Comparison of ENCODE assay signal across 9 mouse cellular contexts in genomic region chr1:158147525-158147924, GRCm38 (mm10).
DNase-seq lines count a peak whose midpoint lies in the region; ATAC-seq lines count a peak whose summit lies in the region.
"Had no signal": no experiment of that assay in that cellular context is flagged by ENCODE, and none has a peak within 500 bp of the region (broad histone marks: within the 10 kb centered on the region; RNA-seq: fewer than 3 reads in every experiment).

No protein-coding gene starts in this region.

- H3K27ac ChIP-seq in neural tube, embryonic 12.5 days = no peak overlapping the region
- no peak overlapping the region for H3K27ac ChIP-seq in neural tube, embryonic 15.5 days (replicated peaks)
- H3K27ac ChIP-seq: limb, embryonic 12.5 days had no signal

- no peaks in the 10 kb centered on the region for H3K27me3 ChIP-seq in neural tube, embryonic 12.5 days (replicated peaks)
- H3K27me3 ChIP-seq in neural tube, embryonic 15.5 days (replicated peaks) = no peaks in the 10 kb centered on the region
- H3K27me3 ChIP-seq: limb, embryonic 12.5 days had no signal

- H3K9ac ChIP-seq in neural tube, embryonic 12.5 days = no peak overlapping the region
- no peak overlapping the region for H3K9ac ChIP-seq in neural tube, embryonic 15.5 days (replicated peaks)
- H3K9ac ChIP-seq: limb, embryonic 12.5 days had no signal

- H3K4me2 ChIP-seq in neural tube, embryonic 12.5 days (replicated peaks) = no peak overlapping the region
- H3K4me2 ChIP-seq in neural tube, embryonic 15.5 days = no peak overlapping the region
- H3K4me2 ChIP-seq: limb, embryonic 12.5 days had no signal

- peak; percentile 4 to 15 for DNase-seq in cerebellum, adult 18-20 months
- no peak for DNase-seq in cerebellum, adult 11-12 months
- DNase-seq in gonadal fat pad, adult 2 months (ENCODE audit: low read depth) = peak; percentile 12
- DNase-seq in retina, embryonic 14.5 days (ENCODE audit: low spot score) = peak; percentile 59
- DNase-seq in spleen, adult 18-20 months = no peak

- H3K4me1 ChIP-seq in neural tube, embryonic 12.5 days = 0 out of 2 replicates have a peak, but pooled peaks cover 3% of the 10 kb centered on the region
- H3K4me1 ChIP-seq in neural tube, embryonic 15.5 days = peaks cover 13% of the 10 kb centered on the region; the same call in 1 of the 2 replicates

- no peaks in the 10 kb centered on the region for H3K9me3 ChIP-seq in neural tube, embryonic 12.5 days
- H3K9me3 ChIP-seq in neural tube, embryonic 15.5 days (replicated peaks) = no peaks in the 10 kb centered on the region
- H3K9me3 ChIP-seq: limb, embryonic 12.5 days had no signal

- no peaks in the 10 kb centered on the region for H3K36me3 ChIP-seq in neural tube, embryonic 12.5 days
- H3K36me3 ChIP-seq in neural tube, embryonic 15.5 days = no peaks in the 10 kb centered on the region
- H3K36me3 ChIP-seq: limb, embryonic 12.5 days had no signal

- H3K4me3 ChIP-seq in neural tube, embryonic 12.5 days = no peak overlapping the region
- no peak overlapping the region for H3K4me3 ChIP-seq in neural tube, embryonic 15.5 days (replicated peaks)
- H3K4me3 ChIP-seq: limb, embryonic 12.5 days had no signal

- 12% methylated on average over 3 of the region's 3 CpGs for WGBS in neural tube, embryonic 12.5 days
- 5% methylated on average over 3 of the region's 3 CpGs for WGBS in neural tube, embryonic 15.5 days

- peak; percentile 61; the same call in 1 of the 2 replicates for ATAC-seq in neural tube, embryonic 12.5 days (ENCODE audit: low FRiP score, low read depth)
- no peak for ATAC-seq in neural tube, embryonic 15.5 days (ENCODE audit: low FRiP score)
- ATAC-seq in erythroblast, adult 5-6 weeks (replicated peaks; ENCODE audit: low FRiP score, poor library complexity, severe bottlenecking) = no peak

Comparison
In these comparisons a context has a peak if more than half of its experiments do, and no peak if none do; other contexts are left out.
1. DNase-seq: peak in cerebellum, adult 18-20 months (2 of 2), gonadal fat pad, adult 2 months (single experiment) and retina, embryonic 14.5 days (single experiment); none in cerebellum, adult 11-12 months (single experiment) and spleen, adult 18-20 months (0 of 2).